Mouse (Mus musculus) forebrain, embryonic 10.5 days (tissue): Measurements from ENCODE around the gene Ankrd44. TPM values are rescaled to one million over a fixed set of nuclear protein-coding genes. Genes with fewer than 3 reads are reported as not detected.

Experiments used
- DNase-seq: peaks from one replicate; pipeline ENCODE4 v3.0.0-alpha.2; 2017; ENCODE audit warnings: low spot score; ENCODE audit errors: extremely low spot score
- H3K27ac ChIP-seq: fragments of 300-500 bp; sonication (generic); 2 replicates; pipeline ENCODE4 v1.5.1; 2016; ENCODE audit warnings: mild to moderate bottlenecking
- H3K27me3 ChIP-seq: fragments of 300-500 bp; sonication (generic); 2 replicates; pipeline ENCODE4 v1.6.1; 2016; ENCODE audit warnings: mild to moderate bottlenecking; ENCODE audit not compliant: poor library complexity, severe bottlenecking
- H3K36me3 ChIP-seq: fragments of 300-500 bp; sonication (generic); replicated peaks from 2 replicates; pipeline ENCODE4 v1.6.1; 2016; ENCODE audit warnings: mild to moderate bottlenecking, moderate library complexity
- H3K4me1 ChIP-seq: fragments of 300-500 bp; sonication (generic); 2 replicates; pipeline ENCODE4 v1.6.1; 2016
- H3K4me3 ChIP-seq: fragments of 300-500 bp; sonication (generic); 2 replicates; pipeline ENCODE4 v1.5.1; 2016; ENCODE audit warnings: mild to moderate bottlenecking, moderate library complexity
- H3K9me3 ChIP-seq: fragments of 300-500 bp; sonication (generic); 2 replicates; pipeline ENCODE4 v1.6.1; 2016; ENCODE audit warnings: mild to moderate bottlenecking, moderate library complexity
- WGBS: fragments of 180-500 bp; shearing (Covaris S2); methylation state at CpG from one replicate; pipeline ENCODE4 v1.1.7; 2016; 5-methylcytosine and 5-hydroxymethylcytosine counted together
- polyA plus RNA-seq: library from polyadenylated mRNA; unstranded; fragments of >200 nt; fragmentation: Nextera tagmentation; extraction: Ambion mirVana; gene quantifications from 2 replicates; pipeline ENCODE4 v1.2.1, GENCODE M21; 2016

The Ankrd44 gene
- polyA plus RNA-seq, 1 experiment from 2014 or later: 15.2 TPM

- WGBS: 44% methylated on average over 9 of the region's 9 CpGs
- DNase-seq: peak; percentile 13
Observed at GRCm38 (mm10) chr1:54914387-54914786, 11.8 kb downstream of the Ankrd44 start.

DNA sequence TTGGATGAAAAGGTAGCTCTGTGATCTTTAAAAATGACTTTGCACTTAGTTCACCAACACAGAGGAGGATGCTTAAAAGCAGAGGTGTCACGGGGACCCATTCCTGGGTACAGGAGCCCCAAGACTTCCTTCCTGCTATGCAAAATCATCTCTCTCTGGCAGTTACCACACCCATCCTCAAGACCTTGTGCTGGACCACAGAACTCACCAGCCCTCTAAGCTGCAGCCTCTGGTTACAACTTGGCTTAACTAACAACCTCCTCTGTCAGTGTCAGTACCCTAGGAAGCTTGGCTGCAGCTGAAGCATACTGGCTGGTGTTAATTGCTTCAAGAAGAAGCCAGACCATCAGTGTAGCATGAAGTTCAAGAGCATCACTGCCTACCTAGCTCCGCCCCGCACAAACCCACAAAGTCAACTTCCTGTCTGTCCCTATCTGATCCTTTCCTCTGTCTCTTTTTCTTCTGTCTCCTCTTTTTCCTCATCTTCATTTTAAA, 12.8 kb downstream of the Ankrd44 start:
- Histone ChIP-seq H3K4me3 (no peak overlapping the region), H3K4me1 (peaks cover 38% of the 10 kb centered on the region), H3K36me3 (no peaks in the 10 kb centered on the region), H3K9me3 (no peaks in the 10 kb centered on the region), H3K27me3 (no peaks in the 10 kb centered on the region), H3K27ac (peak overlapping the region; percentile 40; the same call in 1 of the 2 replicates)
- 85% methylated on average over 3 of the region's 3 CpGs for WGBS
- no peak for DNase-seq

More at GRCm38 (mm10) chr1:54914387-54914786, 11.8 kb downstream of the Ankrd44 start:
- Histone ChIP-seq H3K4me3 (no peak overlapping the region), H3K9me3 (no peaks in the 10 kb centered on the region), H3K4me1 (peaks cover 32% of the 10 kb centered on the region), H3K36me3 (no peaks in the 10 kb centered on the region), H3K27me3 (no peaks in the 10 kb centered on the region), H3K27ac (no peak overlapping the region)

GRCm38 (mm10) chr1:54913063-54913335, 13.2 kb downstream of the Ankrd44 start:
- H3K27ac ChIP-seq: no peak overlapping the region
- H3K4me1 ChIP-seq: peaks cover 38% of the 10 kb centered on the region
- H3K9me3 ChIP-seq: no peaks in the 10 kb centered on the region
- no peak overlapping the region for H3K4me3 ChIP-seq
- no peaks in the 10 kb centered on the region for H3K36me3 ChIP-seq
- DNase-seq: no peak
- no peaks in the 10 kb centered on the region for H3K27me3 ChIP-seq

GRCm38 (mm10) chr1:54912290-54913062, 13.7 kb downstream of the Ankrd44 start:
- WGBS: 81% methylated on average over 7 of the region's 7 CpGs
- H3K4me1 ChIP-seq: peaks cover 42% of the 10 kb centered on the region
- H3K27me3 ChIP-seq: no peaks in the 10 kb centered on the region
- no peaks in the 10 kb centered on the region for H3K9me3 ChIP-seq
- no peak overlapping the region for H3K4me3 ChIP-seq
- no peaks in the 10 kb centered on the region for H3K36me3 ChIP-seq
- no peak for DNase-seq
- H3K27ac ChIP-seq: no peak overlapping the region

DNA sequence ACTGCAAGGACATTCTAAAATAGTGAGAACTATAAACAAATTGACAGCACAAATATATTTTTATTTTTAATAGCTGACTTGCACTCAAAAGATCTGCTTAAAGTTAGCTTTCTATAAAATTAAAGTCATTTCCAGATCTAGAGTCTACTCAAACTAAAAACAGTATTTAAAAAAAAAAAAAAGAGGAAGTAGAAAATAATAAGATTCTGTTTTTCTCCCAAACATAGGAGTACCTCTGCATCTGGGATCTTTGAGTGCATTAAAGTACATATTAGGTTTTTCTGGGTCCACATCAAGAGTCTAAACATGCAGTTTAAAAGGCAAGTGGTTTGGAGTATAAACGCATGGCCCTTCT, 15.0 kb downstream of the Ankrd44 start:
- H3K27ac ChIP-seq: no peak overlapping the region
- no peaks in the 10 kb centered on the region for H3K27me3 ChIP-seq
- peaks cover 51% of the 10 kb centered on the region for H3K4me1 ChIP-seq
- no peaks in the 10 kb centered on the region for H3K36me3 ChIP-seq
- H3K4me3 ChIP-seq: no peak overlapping the region
- no peaks in the 10 kb centered on the region for H3K9me3 ChIP-seq
- DNase-seq: no peak
- 95% methylated on average over 1 of the region's 1 CpGs for WGBS

DNA sequence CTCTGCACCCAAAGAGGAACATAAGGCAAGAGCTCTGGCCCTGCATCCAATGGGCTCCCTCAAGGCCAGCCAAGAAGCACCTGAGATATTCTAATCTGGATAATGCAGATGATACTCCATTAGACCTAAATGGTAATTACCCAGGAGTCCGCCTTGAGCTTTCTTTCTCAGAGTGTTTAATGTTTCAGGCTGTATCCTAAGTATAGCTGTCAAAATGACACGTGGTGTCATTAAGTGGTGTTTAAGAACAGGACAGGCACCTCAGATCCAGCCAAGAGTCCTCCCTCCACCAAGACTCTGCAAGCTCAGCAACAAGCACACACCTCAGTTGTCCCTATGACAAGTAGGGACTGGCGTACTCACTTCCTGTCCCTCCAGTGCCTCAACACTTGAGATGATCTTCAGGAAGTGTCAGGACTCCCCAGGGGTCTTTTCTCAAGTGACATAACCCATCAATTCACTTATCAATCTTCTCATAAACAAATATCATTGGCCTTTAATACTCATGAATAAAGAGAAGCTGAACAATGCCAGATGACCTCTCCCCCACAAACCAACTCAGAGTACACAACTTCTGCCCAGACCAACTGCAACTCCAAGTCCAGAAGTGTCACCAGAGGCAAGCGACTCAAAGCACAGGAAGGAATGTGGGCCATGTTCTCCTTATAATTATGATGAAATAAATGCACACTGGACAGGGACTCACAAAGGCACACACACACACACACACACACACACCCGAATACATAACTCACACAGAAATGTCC, 15.5 kb downstream of the Ankrd44 start:
- H3K9me3 ChIP-seq: no peaks in the 10 kb centered on the region
- peaks cover 53% of the 10 kb centered on the region for H3K4me1 ChIP-seq
- no peak overlapping the region for H3K27ac ChIP-seq
- H3K27me3 ChIP-seq: no peaks in the 10 kb centered on the region
- H3K36me3 ChIP-seq: no peaks in the 10 kb centered on the region
- no peak overlapping the region for H3K4me3 ChIP-seq
- WGBS: 88% methylated on average over 5 of the region's 5 CpGs
- DNase-seq: no peak

GRCm38 (mm10) chr1:54908786-54909185, 17.4 kb downstream of the Ankrd44 start:
- H3K9me3 ChIP-seq: no peaks in the 10 kb centered on the region
- no peaks in the 10 kb centered on the region for H3K27me3 ChIP-seq
- H3K4me3 ChIP-seq: no peak overlapping the region
- peaks cover 50% of the 10 kb centered on the region for H3K4me1 ChIP-seq
- DNase-seq: no peak
- no peaks in the 10 kb centered on the region for H3K36me3 ChIP-seq
- H3K27ac ChIP-seq: 0 out of 2 replicates have a peak overlapping the region, but pooled peaks have one; percentile 20
- WGBS: 87% methylated on average over 3 of the region's 3 CpGs

DNA sequence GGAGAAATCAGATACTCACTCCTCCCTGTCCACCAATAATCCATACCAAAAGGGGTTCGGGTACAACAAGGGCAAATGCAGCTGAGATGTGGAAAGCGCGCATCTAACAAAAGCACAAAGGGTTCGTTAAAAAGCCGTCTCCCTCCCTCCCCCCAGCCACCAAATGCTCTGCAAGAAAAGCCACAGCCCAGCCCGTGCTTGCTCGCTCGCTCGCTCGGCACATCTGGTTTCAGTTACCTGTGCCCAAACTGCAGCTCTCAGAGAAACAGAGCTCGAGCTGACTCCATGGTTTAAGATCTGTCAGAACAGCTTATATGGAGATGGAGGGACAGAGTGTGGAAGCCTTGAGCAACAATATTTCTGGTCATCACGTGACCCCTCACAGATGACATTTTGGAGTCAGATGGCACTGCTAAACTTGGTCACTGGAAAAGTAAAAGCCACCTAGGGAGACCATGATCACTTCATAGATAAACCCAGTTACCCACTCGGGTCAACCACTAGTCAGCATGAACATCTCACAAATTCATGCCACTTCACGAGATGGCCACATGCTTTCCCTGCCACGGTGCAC, 19.0 kb downstream of the Ankrd44 start:
- no peaks in the 10 kb centered on the region for H3K36me3 ChIP-seq
- DNase-seq: peak; percentile 48
- no peaks in the 10 kb centered on the region for H3K9me3 ChIP-seq
- no peaks in the 10 kb centered on the region for H3K27me3 ChIP-seq
- peak overlapping the region; percentile 24 for H3K4me3 ChIP-seq
- peaks cover 37% of the 10 kb centered on the region for H3K4me1 ChIP-seq
- WGBS: 39% methylated on average over 15 of the region's 15 CpGs
- peak overlapping the region; percentile 71; the same call in 1 of the 2 replicates for H3K27ac ChIP-seq

GRCm38 (mm10) chr1:54906322-54906721, 19.9 kb downstream of the Ankrd44 start:
- no peak for DNase-seq
- 88% methylated on average over 8 of the region's 8 CpGs for WGBS
- Histone ChIP-seq H3K4me1 (peaks cover 35% of the 10 kb centered on the region), H3K4me3 (no peak overlapping the region), H3K9me3 (no peaks in the 10 kb centered on the region), H3K27ac (peak overlapping the region; percentile 71; the same call in 1 of the 2 replicates), H3K27me3 (no peaks in the 10 kb centered on the region), H3K36me3 (no peaks in the 10 kb centered on the region)

- no peaks in the 10 kb centered on the region for H3K27me3 ChIP-seq
- H3K9me3 ChIP-seq: no peaks in the 10 kb centered on the region
- DNase-seq: no peak
- H3K36me3 ChIP-seq: no peaks in the 10 kb centered on the region
- WGBS: 81% methylated on average over 7 of the region's 7 CpGs
- peaks cover 37% of the 10 kb centered on the region for H3K4me1 ChIP-seq
- no peak overlapping the region for H3K27ac ChIP-seq
- H3K4me3 ChIP-seq: no peak overlapping the region
Observed at GRCm38 (mm10) chr1:54905632-54906031, 20.6 kb downstream of the Ankrd44 start.

DNA sequence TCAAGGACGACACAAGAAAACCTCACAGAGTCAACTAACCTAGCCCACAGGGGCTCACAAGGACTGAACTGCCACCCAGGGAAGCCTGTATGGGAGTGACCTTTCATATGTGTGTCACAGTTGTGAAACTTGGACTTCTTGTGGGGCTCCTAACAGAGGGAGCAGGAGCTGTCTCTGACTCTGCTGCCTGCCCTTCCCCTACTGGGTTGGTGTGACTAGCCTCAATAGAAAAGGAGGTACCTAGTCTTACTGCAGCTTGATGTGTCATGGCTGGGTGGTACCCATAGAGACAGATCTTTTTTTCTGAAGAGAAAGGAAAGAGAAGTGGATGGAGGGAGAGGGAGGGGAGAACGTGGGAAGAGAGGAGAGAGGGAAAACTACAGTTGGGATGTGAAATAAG, 22.0 kb downstream of the Ankrd44 start:
- Histone ChIP-seq H3K36me3 (no peaks in the 10 kb centered on the region), H3K4me1 (peaks cover 31% of the 10 kb centered on the region), H3K27me3 (no peaks in the 10 kb centered on the region), H3K27ac (no peak overlapping the region), H3K9me3 (no peaks in the 10 kb centered on the region), H3K4me3 (no peak overlapping the region)
- no peak for DNase-seq
- WGBS: 79% methylated on average over 2 of the region's 2 CpGs

DNA sequence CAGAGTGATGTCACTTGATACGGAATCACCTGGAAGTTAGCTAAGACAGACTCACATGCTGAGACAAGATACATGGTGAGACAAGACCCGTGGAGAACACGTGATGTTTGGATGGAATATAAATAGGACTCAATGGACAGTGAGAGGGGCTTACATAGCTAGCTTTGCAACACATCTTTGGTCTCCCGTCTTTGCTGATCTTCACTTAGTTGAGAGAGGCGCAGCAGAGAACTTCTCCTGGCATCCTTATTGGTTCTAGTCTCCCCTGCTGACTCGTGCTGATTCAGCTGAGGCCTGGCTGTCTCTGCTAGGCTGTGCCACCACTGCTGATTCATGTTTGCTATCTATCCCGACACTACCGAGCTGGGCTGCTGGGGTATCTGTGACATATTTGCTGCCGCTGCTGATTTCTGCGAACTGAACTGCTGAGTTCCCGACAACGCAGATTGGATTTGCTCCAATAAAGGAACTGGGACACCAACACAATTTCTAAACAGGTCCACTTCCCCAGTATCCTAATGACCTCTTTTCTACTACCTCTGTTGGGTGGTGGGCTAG, 23.4 kb downstream of the Ankrd44 start:
- no peak for DNase-seq
- Histone ChIP-seq H3K36me3 (no peaks in the 10 kb centered on the region), H3K27me3 (no peaks in the 10 kb centered on the region), H3K4me1 (peaks cover 28% of the 10 kb centered on the region), H3K27ac (no peak overlapping the region), H3K4me3 (no peak overlapping the region), H3K9me3 (no peaks in the 10 kb centered on the region)
- 93% methylated on average over 12 of the region's 12 CpGs for WGBS

DNA sequence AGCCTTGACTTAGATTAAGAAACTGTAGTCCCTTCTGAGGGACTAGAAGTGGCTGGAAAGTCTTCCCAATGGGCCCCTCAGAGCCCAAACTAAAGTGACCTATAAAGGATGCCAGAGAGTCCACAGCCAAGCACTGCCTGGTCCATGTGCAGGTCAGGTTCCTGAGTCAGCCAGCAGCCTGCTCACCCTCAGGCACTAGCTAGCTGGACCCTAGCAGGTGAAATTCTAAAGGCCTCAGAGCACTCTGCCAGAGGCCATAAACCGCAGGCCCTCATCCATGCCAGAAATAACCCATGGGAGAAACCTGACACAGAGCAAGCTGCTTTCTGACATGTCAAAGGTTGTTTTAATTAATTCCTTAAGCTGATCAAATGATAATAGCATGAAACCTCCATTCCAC, 25.1 kb downstream of the Ankrd44 start:
- peaks cover 19% of the 10 kb centered on the region for H3K4me1 ChIP-seq
- WGBS: 61% methylated on average over 1 of the region's 1 CpGs
- no peaks in the 10 kb centered on the region for H3K36me3 ChIP-seq
- no peaks in the 10 kb centered on the region for H3K9me3 ChIP-seq
- H3K27me3 ChIP-seq: no peaks in the 10 kb centered on the region
- no peak overlapping the region for H3K27ac ChIP-seq
- H3K4me3 ChIP-seq: no peak overlapping the region
- DNase-seq: no peak
